In genomic region chr5:111770266-111770665, GRCm38 (mm10) we compare ENCODE assay signal across 8 mouse cellular contexts. TPM values are rescaled to one million over a fixed set of nuclear protein-coding genes. Genes with fewer than 3 reads are reported as not detected.
A peak's percentile ranks its signal among the peaks of the same experiment; 100 is the strongest.
DNase-seq lines count a peak whose midpoint lies in the region; ATAC-seq and TF ChIP-seq lines count a peak whose summit lies in the region.

No protein-coding gene starts in this region.

- WGBS in hindbrain, embryonic 14.5 days: 8% methylated on average over 15 of the region's 15 CpGs
- 0% methylated on average over 15 of the region's 15 CpGs for WGBS in lung, embryonic 14.5 days

- H3K9ac ChIP-seq in hindbrain, embryonic 14.5 days: peak overlapping the region; percentile 38; the same call in 1 of the 2 replicates
- no peak overlapping the region; the same call in 1 of the 2 replicates for H3K9ac ChIP-seq in lung, embryonic 14.5 days

- DNase-seq in cerebellum, postnatal 10 days: peak; percentile 17 to 26
- no peak for DNase-seq in cerebellum, postnatal 4 days (ENCODE audit: low spot score in 2 of 2)
- DNase-seq in gastrocnemius, adult 18-20 months (ENCODE audit: low spot score): peak; percentile 68
- DNase-seq in hindbrain, embryonic 14.5 days (ENCODE audit: low spot score): no peak
- peak; percentile 93 for DNase-seq in lung, embryonic 14.5 days
- DNase-seq in skeletal muscle tissue, adult 2 months (ENCODE audit: low read depth, low spot score): peak; percentile 50
- no peak for DNase-seq in spleen, postnatal 36 days (ENCODE audit: low spot score in 2 of 2)

- H3K4me1 ChIP-seq in hindbrain, embryonic 14.5 days (replicated peaks; ENCODE audit: control insufficient read depth, insufficient read depth, low read length): peaks cover 31% of the 10 kb centered on the region
- H3K4me1 ChIP-seq in lung, embryonic 14.5 days (ENCODE audit: insufficient read depth): peaks cover 24% of the 10 kb centered on the region

- no peak for TF ChIP-seq CTCF in lung, embryonic 14.5 days (IDR thresholded peaks at IDR 0.05; ENCODE audit: low read depth)

- H3K4me3 ChIP-seq in hindbrain, embryonic 14.5 days (replicated peaks; ENCODE audit: low read length): no peak overlapping the region
- no peak overlapping the region for H3K4me3 ChIP-seq in lung, embryonic 14.5 days (ENCODE audit: low read depth, low read length)

- no peak overlapping the region for H3K27ac ChIP-seq in hindbrain, embryonic 14.5 days
- H3K27ac ChIP-seq in lung, embryonic 14.5 days (ENCODE audit: low read depth): peak overlapping the region; percentile 87

- H3K27me3 ChIP-seq in hindbrain, embryonic 14.5 days (ENCODE audit: control insufficient read depth, insufficient read depth, low read length): no peaks in the 10 kb centered on the region
- H3K27me3 ChIP-seq in lung, embryonic 14.5 days (ENCODE audit: insufficient read depth, low read length): no peaks in the 10 kb centered on the region

- H3K36me3 ChIP-seq in hindbrain, embryonic 14.5 days (replicated peaks; ENCODE audit: control insufficient read depth, insufficient read depth): no peaks in the 10 kb centered on the region
- no peaks in the 10 kb centered on the region for H3K36me3 ChIP-seq in lung, embryonic 14.5 days (ENCODE audit: insufficient read depth)

- H3K4me2 ChIP-seq in hindbrain, embryonic 14.5 days (replicated peaks): peak overlapping the region; percentile 18; the same call in 1 of the 2 replicates
- peak overlapping the region; percentile 48 for H3K4me2 ChIP-seq in lung, embryonic 14.5 days

- ATAC-seq in hindbrain, embryonic 14.5 days (ENCODE audit: low FRiP score): peak; percentile 39; the same call in 1 of the 2 replicates
- ATAC-seq in lung, embryonic 14.5 days (ENCODE audit: insufficient read depth): peak; percentile 96
- ATAC-seq in granulocyte monocyte progenitor cell, adult 5-6 weeks (replicated peaks; ENCODE audit: poor library complexity, severe bottlenecking): no peak

- H3K9me3 ChIP-seq in hindbrain, embryonic 14.5 days (ENCODE audit: control insufficient read depth, low read length): no peaks in the 10 kb centered on the region
- no peaks in the 10 kb centered on the region for H3K9me3 ChIP-seq in lung, embryonic 14.5 days (ENCODE audit: low read depth, low read length)

RNA-seq across cellular contexts. Expression of gene Gm26897, which starts 36.5 kb away (rescaled TPM):
- total RNA-seq in gastrocnemius, adult 18-20 months (2021): not detected
- not detected in 2 replicates for polyA plus RNA-seq in hindbrain, embryonic 14.5 days (2014; fragmentation: Nextera tagmentation; extraction: Ambion mirVana)
- polyA plus RNA-seq in lung, embryonic 14.5 days (2014; fragmentation: Nextera tagmentation; extraction: Ambion mirVana): not detected in 2 replicates
- not detected in 2 replicates for total RNA-seq in granulocyte monocyte progenitor cell, adult 5-6 weeks (2014; fragmentation: Nextera tagmentation)
- total RNA-seq in granulocyte monocyte progenitor cell, adult 5-6 weeks (2017): not detected in 2 replicates

Comparison
In these comparisons a context has a peak if more than half of its experiments do, and no peak if none do; other contexts are left out.
1. DNase-seq: peak in cerebellum, postnatal 10 days (2 of 2), gastrocnemius, adult 18-20 months (single experiment), lung, embryonic 14.5 days (single experiment) and skeletal muscle tissue, adult 2 months (single experiment); none in cerebellum, postnatal 4 days (0 of 2), hindbrain, embryonic 14.5 days (single experiment) and spleen, postnatal 36 days (0 of 2).